Mouse (Mus musculus): Measurements from ENCODE around the gene Zfand2b. TPM values are rescaled to one million over a fixed set of nuclear protein-coding genes. Genes with fewer than 3 reads are reported as not detected.
A peak's percentile ranks its signal among the peaks of the same experiment; 100 is the strongest.

Zfand2b gene
- total and polyA plus RNA-seq, 3 experiments, result 15.7 to 40.7 (median 19.5) TPM

DNA sequence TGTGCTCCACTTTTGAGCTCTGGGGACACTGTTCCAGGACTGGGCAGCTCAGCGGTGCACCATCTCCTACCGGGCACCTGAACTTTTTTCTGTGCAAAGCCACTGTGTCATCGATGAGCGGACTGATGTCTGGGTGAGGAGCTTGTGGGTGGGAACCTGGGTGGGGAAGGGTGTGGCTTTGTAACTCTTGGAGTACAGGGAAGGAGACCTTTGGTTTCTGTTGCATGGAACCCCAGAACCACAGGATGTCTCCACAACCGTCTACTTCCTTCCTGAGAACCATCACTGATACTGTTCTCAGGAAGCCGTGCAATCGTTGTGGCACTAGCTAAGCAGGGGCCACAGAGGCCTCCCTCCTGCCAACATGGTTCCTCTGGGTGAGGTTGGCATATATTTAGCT is 44.6 kb downstream of the Zfand2b start:
- in situ Hi-C loops (cut with MboI; ENCODE audit: low pct_ligation_motif_present, low pct_unique_long_range_greater_than_20kb, low sequenced_read_pairs), result no loop called here
- no peaks in the 10 kb centered on the region for H3K9me3 ChIP-seq (replicated peaks; ENCODE audit: low read length)
- dilution Hi-C loops (cut with MboI; ENCODE audit: extremely low pct_ligation_motif_present, extremely low pct_unique_long_range_greater_than_20kb, low sequenced_read_pairs), result no loop called here
- H3K27ac ChIP-seq (ENCODE audit: insufficient read depth, low read depth), result no peak overlapping the region
- H3K9ac ChIP-seq (ENCODE audit: insufficient read depth, low read depth), result no peak overlapping the region
- H3K4me3 ChIP-seq (replicated peaks in 1 of 3; ENCODE audit: low read depth in 2 of 3, low read length in 2 of 3, poor library complexity in 1 of 3), result no peak overlapping the region
- H3K4me2 ChIP-seq (ENCODE audit: insufficient read depth, low read depth, poor library complexity, severe bottlenecking), result no peak overlapping the region
- no peak for DNase-seq (ENCODE audit: extremely low read depth)
- no peaks in the 10 kb centered on the region for H3K27me3 ChIP-seq (replicated peaks)
- TF ChIP-seq JUN (IDR thresholded peaks at IDR 0.05; ENCODE audit: insufficient read depth, low read depth, low read length), result no peak
- TF ChIP-seq POLR2AphosphoS2 (IDR thresholded peaks at IDR 0.05; ENCODE audit: low read depth, low read length), result no peak; the same call in 1 of the 2 replicates
- TF ChIP-seq MAFK (IDR thresholded peaks at IDR 0.05; ENCODE audit: insufficient replicate concordance, low read length), result no peak
- TF ChIP-seq ZNF384 (IDR thresholded peaks at IDR 0.05; ENCODE audit: low read depth, low read length), result no peak
- no peak for TF ChIP-seq CTCF (conservative IDR thresholded peaks at IDR 0.05 in 1 of 2, IDR thresholded peaks at IDR 0.05 in 1 of 2; ENCODE audit: low read depth in 2 of 2, low read length in 2 of 2)
- TF ChIP-seq ZKSCAN1 (IDR thresholded peaks at IDR 0.05; ENCODE audit: borderline replicate concordance, low read depth, low read length), result no peak
- TF ChIP-seq RCOR1 (conservative IDR thresholded peaks at IDR 0.05; ENCODE audit: low read depth, low read length), result no peak
- no peak for TF ChIP-seq BHLHE40 (IDR thresholded peaks at IDR 0.05; ENCODE audit: low read depth, low read length)
- no peak for TF ChIP-seq MYC (IDR thresholded peaks at IDR 0.05; ENCODE audit: low read depth, low read length)
- TF ChIP-seq USF2 (conservative IDR thresholded peaks at IDR 0.05; ENCODE audit: low read depth, low read length), result no peak
- TF ChIP-seq CHD2 (IDR thresholded peaks at IDR 0.05; ENCODE audit: low read length), result no peak
- TF ChIP-seq MAZ (IDR thresholded peaks at IDR 0.05; ENCODE audit: low read depth, low read length), result no peak
- TF ChIP-seq GABPA (IDR thresholded peaks at IDR 0.05; ENCODE audit: insufficient replicate concordance, low read depth, low read length), result no peak
- peaks cover 47 to 61% of the 10 kb centered on the region in 2 experiments for H3K36me3 ChIP-seq (replicated peaks in 1 of 2; ENCODE audit: control insufficient read depth in 1 of 2, insufficient read depth in 1 of 2, low read length in 1 of 2)
- peaks cover 39% of the 10 kb centered on the region for H3K79me2 ChIP-seq (replicated peaks; ENCODE audit: control insufficient read depth, extremely low read depth, insufficient read depth, poor library complexity, severe bottlenecking)
- peaks cover 24 to 79% of the 10 kb centered on the region in 2 experiments for H3K4me1 ChIP-seq (ENCODE audit: control insufficient read depth in 1 of 2, insufficient read depth in 2 of 2)

DNA sequence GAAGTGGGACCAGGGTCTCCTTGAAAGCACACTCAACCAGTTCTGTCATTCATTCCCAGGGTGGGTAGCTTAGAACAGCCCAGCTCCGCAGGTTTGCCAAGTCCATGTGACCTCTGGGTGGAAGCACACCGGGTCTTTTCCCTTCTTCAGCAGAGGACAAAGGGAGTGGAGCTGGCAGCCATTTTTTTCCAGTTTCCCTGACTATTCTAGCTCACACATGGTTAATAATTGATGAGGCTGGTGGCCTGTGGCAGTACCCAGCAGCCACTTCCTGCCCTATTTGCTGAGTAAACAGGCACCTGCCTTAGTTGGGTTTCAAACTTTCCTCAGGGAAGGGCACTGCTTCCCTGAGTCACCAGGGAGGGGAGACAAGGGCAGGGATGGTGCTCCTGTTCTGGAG is 46.0 kb downstream of the Zfand2b start:
- H3K9ac ChIP-seq (ENCODE audit: insufficient read depth, low read depth), result no peak overlapping the region
- H3K4me1 ChIP-seq (ENCODE audit: control insufficient read depth in 1 of 2, insufficient read depth in 2 of 2), result peaks cover 24 to 78% of the 10 kb centered on the region in 2 experiments
- 0 out of 2 replicates have a peak, but pooled peaks have one; percentile 22 for TF ChIP-seq POLR2AphosphoS2 (IDR thresholded peaks at IDR 0.05; ENCODE audit: low read depth, low read length)
- TF ChIP-seq TBP (conservative IDR thresholded peaks at IDR 0.05; ENCODE audit: low read depth, low read length), result no peak
- H3K27me3 ChIP-seq (replicated peaks), result no peaks in the 10 kb centered on the region
- in situ Hi-C loops (cut with MboI; ENCODE audit: low pct_ligation_motif_present, low pct_unique_long_range_greater_than_20kb, low sequenced_read_pairs) (no loop called here), dilution Hi-C loops (cut with MboI; ENCODE audit: extremely low pct_ligation_motif_present, extremely low pct_unique_long_range_greater_than_20kb, low sequenced_read_pairs) (no loop called here)
- H3K27ac ChIP-seq (ENCODE audit: insufficient read depth, low read depth), result no peak overlapping the region
- no peaks in the 10 kb centered on the region for H3K9me3 ChIP-seq (replicated peaks; ENCODE audit: low read length)
- H3K4me3 ChIP-seq (replicated peaks in 1 of 3; ENCODE audit: low read depth in 2 of 3, low read length in 2 of 3, poor library complexity in 1 of 3), result no peak overlapping the region
- no peak overlapping the region for H3K4me2 ChIP-seq (ENCODE audit: insufficient read depth, low read depth, poor library complexity, severe bottlenecking)
- peaks cover 47 to 61% of the 10 kb centered on the region in 2 experiments for H3K36me3 ChIP-seq (replicated peaks in 1 of 2; ENCODE audit: control insufficient read depth in 1 of 2, insufficient read depth in 1 of 2, low read length in 1 of 2)
- no peak for DNase-seq (ENCODE audit: extremely low read depth)
- H3K79me2 ChIP-seq (replicated peaks; ENCODE audit: control insufficient read depth, extremely low read depth, insufficient read depth, poor library complexity, severe bottlenecking), result peaks cover 48% of the 10 kb centered on the region

DNA sequence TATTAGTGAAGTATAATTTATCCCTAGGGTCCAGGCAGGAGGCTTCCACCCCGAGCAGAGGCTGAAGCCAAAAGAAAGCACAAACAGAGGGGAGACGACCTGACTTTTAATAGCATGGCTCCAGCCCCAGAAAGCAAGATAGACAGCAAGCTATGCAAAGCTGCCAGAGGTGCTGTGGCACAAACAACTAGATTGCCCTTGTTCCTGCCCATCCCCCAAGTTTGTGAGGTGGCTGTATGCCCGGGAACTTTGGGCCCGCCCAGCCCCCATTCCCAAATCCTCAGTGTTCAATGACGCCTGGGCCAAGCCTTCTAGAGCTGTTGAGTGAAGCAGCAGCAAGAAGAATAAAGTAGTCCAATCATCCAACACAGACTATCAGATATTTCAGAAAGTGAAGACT is 46.4 kb downstream of the Zfand2b start:
- Histone ChIP-seq H3K79me2 (replicated peaks; ENCODE audit: control insufficient read depth, extremely low read depth, insufficient read depth, poor library complexity, severe bottlenecking) (peaks cover 48% of the 10 kb centered on the region), H3K4me2 (ENCODE audit: insufficient read depth, low read depth, poor library complexity, severe bottlenecking) (no peak overlapping the region), H3K4me3 (replicated peaks in 1 of 3; ENCODE audit: low read depth in 2 of 3, low read length in 2 of 3, poor library complexity in 1 of 3) (no peak overlapping the region), H3K36me3 (replicated peaks in 1 of 2; ENCODE audit: control insufficient read depth in 1 of 2, insufficient read depth in 1 of 2, low read length in 1 of 2) (peaks cover 47 to 61% of the 10 kb centered on the region in 2 experiments), H3K4me1 (ENCODE audit: control insufficient read depth in 1 of 2, insufficient read depth in 2 of 2) (peaks cover 24 to 75% of the 10 kb centered on the region in 2 experiments), H3K27ac (ENCODE audit: insufficient read depth, low read depth) (no peak overlapping the region), H3K9me3 (replicated peaks; ENCODE audit: low read length) (peaks cover 2% of the 10 kb centered on the region), H3K27me3 (replicated peaks) (no peaks in the 10 kb centered on the region), H3K9ac (ENCODE audit: insufficient read depth, low read depth) (no peak overlapping the region)
- no peak for DNase-seq (ENCODE audit: extremely low read depth)
- TF ChIP-seq ZC3H11A (IDR thresholded peaks at IDR 0.05; ENCODE audit: low read depth, low read length) (no peak), CHD2 (IDR thresholded peaks at IDR 0.05; ENCODE audit: low read length) (peak; percentile 32; the same call in 1 of the 2 replicates)
- in situ Hi-C loops (cut with MboI; ENCODE audit: low pct_ligation_motif_present, low pct_unique_long_range_greater_than_20kb, low sequenced_read_pairs), result no loop called here
- dilution Hi-C loops (cut with MboI; ENCODE audit: extremely low pct_ligation_motif_present, extremely low pct_unique_long_range_greater_than_20kb, low sequenced_read_pairs), result no loop called here
